Mouse (Mus musculus) heart, postnatal 0 days (tissue): ENCODE results near the gene Gzmg.

Source experiments
- CTCF ChIP-seq: IDR thresholded peaks from 2 replicates; pipeline ENCODE4 v1.5.1; 2016; ENCODE audit warnings: antibody characterized with exemption, control low read depth, low read depth
- EP300 ChIP-seq: IDR thresholded peaks from 2 replicates; pipeline ENCODE4 v1.6.1; 2016; ENCODE audit warnings: antibody characterized with exemption, low read depth

GRCm38 (mm10) chr14:56120525-56120924 is 38.9 kb downstream of the Gzmg start, which contains the start of gene Gzme:
- TF ChIP-seq CTCF: no peak
- no peak for TF ChIP-seq EP300
